Mouse (Mus musculus): ENCODE results near the gene Ogdh. TPM values are rescaled to one million over a fixed set of nuclear protein-coding genes. Genes with fewer than 3 reads are reported as not detected.
A peak's percentile ranks its signal among the peaks of the same experiment; 100 is the strongest.

Ogdh gene
- total RNA-seq, 2 experiments from 2014 or later, result 248 to 260 TPM

DNA sequence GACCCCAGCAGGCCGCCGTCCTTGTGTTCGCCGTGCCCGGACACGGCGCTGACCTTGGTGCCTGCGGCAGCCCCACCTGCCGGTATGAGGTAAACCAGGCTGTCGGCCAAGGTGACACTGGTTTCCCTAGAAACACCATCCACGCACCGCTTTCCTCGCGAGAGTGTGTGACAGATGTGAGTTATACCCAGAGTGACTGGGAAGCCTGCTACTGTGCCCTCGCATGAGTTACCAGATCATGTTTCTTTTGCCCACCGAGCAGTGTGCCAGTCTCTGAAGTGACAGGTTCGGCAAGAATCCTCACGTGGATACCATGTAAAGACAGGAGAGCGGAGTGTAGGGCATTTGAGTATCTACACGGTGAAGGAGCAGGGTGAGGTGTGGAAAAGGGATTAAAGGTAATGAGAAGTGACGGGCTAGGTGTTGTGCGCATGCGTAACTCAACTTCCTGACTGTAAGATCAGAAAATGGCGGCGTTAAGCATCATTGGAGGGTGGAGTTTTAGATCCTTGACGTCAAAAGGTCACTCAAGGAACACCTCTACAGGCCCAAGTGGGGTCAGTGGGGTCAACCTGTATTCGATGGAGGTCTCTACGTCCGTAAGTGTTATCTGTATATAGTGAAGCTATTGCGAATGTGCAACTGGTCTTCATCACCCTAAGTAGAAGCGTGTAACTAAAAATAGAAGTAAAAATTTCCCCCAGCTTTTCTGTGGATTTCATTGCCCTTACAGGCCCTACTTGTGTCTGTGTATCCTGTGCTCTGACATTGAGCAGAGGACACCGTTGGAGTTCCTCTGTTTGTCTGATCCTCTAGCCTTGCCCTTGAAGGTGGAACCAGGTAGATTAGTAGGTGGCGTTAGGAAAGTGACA lies 919 bp downstream of the Ogdh start:
- intact Hi-C loops (cut with DNase I), result no loop called here
- DNase-seq (ENCODE audit: low spot score in 2 of 2), result peak; percentile 71 to 91

DNA sequence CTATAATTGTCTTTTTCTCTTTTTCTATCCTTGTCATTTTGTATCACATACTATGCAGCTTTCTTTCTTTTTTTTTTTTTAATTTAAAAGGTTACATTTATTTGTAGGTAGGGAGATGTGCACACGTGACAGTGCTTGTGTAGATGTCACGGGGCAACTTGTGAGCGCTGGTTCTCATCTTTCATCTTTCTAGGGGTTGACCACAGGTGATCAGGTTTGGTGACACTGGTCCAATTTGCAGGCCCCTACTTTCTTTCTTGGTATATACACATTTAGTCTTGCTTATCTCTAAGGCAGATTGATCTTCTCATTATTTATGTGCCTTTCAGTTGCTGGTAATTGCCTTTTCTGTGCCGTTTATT lies 1.5 kb downstream of the Ogdh start:
- no peak for DNase-seq (ENCODE audit: low spot score in 2 of 2)
- intact Hi-C loops (cut with DNase I), result no loop called here

GRCm38 (mm10) chr11:6293601-6294000 lies 2.2 kb downstream of the Ogdh start:
- DNase-seq (ENCODE audit: low spot score in 2 of 2), result no peak
- intact Hi-C loops (cut with DNase I), result no loop called here

GRCm38 (mm10) chr11:6294632-6295031 lies 3.2 kb downstream of the Ogdh start:
- intact Hi-C loops (cut with DNase I), result no loop called here
- DNase-seq (ENCODE audit: low spot score in 2 of 2), result no peak

DNA sequence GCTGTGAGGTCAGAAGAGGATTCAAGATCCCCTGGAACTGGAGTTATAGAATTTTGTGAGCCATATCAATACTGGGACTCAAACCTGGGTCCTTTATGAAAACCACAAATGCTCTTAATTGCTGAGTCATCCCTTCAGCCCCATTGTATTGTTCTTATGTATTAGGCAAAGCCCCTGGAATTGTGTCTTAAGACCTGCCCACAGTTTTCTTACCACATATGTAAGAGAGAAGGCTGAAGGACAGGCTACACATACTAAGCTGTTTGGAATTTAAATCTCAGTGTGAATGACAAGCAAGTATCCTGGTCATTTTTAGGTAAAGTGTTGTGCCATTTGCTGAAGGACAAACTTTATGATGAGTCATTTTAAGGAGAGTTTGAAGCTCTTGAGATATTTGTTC lies 4.6 kb downstream of the Ogdh start:
- DNase-seq (ENCODE audit: low spot score in 2 of 2), result no peak
- intact Hi-C loops (cut with DNase I), result no loop called here

DNA sequence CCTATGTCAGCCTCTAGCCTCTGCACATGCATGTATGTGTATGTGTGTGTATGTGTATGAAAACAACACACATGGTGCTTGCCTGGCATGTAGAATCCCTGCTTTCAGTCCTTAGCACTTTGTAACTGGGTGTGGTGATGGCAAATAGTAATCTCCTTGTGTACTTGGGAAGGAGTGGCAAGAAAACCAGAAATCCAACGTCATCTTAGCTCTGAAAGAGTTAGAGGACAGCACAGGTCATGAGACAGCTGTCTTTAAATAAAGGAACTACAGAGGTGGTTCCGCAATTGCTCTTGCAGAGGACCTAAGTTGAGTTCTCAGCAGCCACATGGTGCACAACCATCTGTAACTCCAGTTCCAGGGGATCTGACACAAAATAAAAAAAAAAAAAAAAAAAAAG lies 8.0 kb downstream of the Ogdh start:
- no peak for DNase-seq (ENCODE audit: low spot score in 2 of 2)
- intact Hi-C loops (cut with DNase I), result no loop called here

- intact Hi-C loops (cut with DNase I), result no loop called here
- no peak for DNase-seq (ENCODE audit: low spot score in 2 of 2)
Measured at GRCm38 (mm10) chr11:6302793-6303192, 11.4 kb downstream of the Ogdh start.

DNA sequence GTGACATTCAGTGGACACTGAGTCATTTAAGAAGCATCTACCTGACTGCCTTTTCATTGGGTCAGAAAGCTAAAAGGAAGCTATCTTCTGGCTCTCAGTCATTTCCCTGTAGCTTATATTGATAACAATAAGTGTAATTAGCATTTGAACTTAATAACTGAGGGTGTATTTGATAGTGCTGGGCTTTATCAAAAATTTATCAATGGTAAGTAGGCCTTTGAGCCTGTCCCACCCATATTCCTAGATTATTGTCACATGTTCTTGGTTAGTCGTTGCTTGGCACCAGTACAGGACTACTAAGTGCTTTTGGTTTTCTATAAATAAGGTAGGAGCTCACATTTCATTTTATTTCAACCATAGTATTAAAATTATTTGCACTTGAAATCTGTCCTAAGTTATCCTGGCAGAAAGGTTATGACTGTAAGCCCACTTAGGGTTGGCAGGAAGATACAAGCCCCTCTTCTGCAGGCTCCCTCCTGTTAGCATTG lies 14.6 kb downstream of the Ogdh start:
- DNase-seq (ENCODE audit: low spot score in 2 of 2), result no peak
- intact Hi-C loops (cut with DNase I), result no loop called here

- DNase-seq (ENCODE audit: low spot score in 2 of 2), result no peak
- intact Hi-C loops (cut with DNase I), result no loop called here
Measured at GRCm38 (mm10) chr11:6308181-6308580, 16.7 kb downstream of the Ogdh start.

DNA sequence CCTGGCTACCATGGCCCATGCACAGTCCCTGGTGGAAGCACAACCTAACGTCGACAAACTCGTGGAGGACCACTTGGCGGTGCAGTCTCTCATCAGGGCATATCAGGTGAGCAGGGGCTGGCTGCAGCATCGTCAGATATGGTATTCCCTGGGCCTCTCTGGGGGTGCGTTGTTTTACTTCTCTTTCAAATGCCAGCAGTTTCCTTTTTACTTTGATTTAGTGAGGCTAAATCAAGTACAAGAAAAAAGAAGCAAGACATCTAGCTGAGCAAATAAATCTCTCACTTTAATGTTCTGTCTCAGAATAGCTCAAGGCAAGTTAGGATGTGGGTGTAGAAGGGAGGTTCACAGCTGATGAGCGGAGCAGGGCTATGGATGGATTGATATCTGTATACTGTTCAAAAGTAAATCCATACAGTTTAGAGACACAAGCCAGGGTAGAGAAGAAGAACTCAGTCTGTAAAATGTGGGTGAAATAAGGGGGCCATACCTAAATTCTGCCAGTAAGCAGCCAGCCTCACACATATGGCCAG lies 22.5 kb downstream of the Ogdh start:
- intact Hi-C loops (cut with DNase I), result no loop called here
- peak; percentile 21 to 54 for DNase-seq (ENCODE audit: low spot score in 2 of 2)

DNA sequence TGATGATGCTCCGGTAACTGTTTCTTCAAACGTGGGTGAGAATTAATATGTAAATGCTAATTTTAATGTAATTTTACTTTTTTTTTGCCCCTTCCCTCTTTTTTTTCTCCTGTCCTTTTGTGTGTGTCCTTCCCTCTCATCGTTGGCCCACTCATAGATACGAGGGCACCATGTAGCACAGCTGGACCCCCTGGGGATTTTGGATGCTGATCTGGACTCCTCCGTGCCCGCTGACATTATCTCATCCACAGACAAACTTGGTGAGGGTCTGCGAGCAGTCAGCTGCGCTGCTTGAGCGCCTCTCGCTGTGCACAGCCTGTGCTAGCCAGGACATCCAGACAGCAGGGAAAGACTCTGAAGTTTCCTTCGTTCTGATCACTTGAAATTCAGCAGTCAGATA lies 25.4 kb downstream of the Ogdh start:
- no peak for DNase-seq (ENCODE audit: low spot score in 2 of 2)
- intact Hi-C loops (cut with DNase I), result no loop called here

- DNase-seq (ENCODE audit: low spot score in 2 of 2), result no peak
- intact Hi-C loops (cut with DNase I), result no loop called here
Measured at GRCm38 (mm10) chr11:6318559-6318958, 27.1 kb downstream of the Ogdh start.

DNA sequence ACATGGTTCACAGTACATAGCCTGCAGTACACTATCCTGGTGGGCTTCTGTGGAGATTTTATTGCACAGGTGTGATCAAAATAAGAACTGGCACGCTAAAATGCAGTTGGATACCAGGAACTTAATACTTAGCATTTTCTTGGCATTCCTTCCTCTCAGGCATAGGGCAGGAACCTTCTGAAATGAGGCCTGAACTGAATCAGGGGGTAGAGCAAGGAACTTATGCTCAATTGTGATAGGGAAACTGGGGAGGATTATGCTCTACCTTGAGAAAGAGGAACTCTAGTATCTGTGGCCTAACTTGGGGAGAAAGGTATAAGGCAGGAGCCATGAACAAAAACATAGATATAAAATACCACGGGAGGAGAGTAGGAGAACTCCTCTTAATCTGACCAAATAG lies 27.9 kb downstream of the Ogdh start:
- DNase-seq (ENCODE audit: low spot score in 2 of 2), result no peak
- intact Hi-C loops (cut with DNase I), result no loop called here

DNA sequence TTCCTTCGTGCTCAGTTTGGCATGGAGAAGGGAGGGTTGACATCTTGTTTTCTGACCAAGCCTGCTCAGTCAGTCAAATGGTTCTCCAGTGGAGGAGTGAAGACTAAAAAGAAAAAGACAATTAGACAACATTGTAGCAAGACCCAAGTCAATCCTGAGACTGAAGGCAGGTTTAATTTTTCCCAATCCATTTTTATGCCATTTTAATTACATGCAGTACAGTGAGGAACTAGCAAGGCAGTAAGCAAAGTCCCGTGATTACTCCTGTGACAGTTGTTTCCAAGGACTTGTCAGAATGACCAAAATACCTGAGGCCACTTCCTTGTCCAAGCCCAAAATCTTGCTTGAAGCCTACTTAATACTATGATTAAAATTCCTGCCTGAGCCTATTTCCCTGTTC lies 30.7 kb downstream of the Ogdh start:
- intact Hi-C loops (cut with DNase I), result no loop called here
- no peak for DNase-seq (ENCODE audit: low spot score in 2 of 2)

GRCm38 (mm10) chr11:6323348-6323747 lies 31.9 kb downstream of the Ogdh start:
- no peak for DNase-seq (ENCODE audit: low spot score in 2 of 2)
- intact Hi-C loops (cut with DNase I), result no loop called here

- intact Hi-C loops (cut with DNase I), result no loop called here
- no peak for DNase-seq (ENCODE audit: low spot score in 2 of 2)
Measured at GRCm38 (mm10) chr11:6331256-6331655, 39.8 kb downstream of the Ogdh start.

- intact Hi-C loops (cut with DNase I), result no loop called here
- no peak for DNase-seq (ENCODE audit: low spot score in 2 of 2)
Measured at GRCm38 (mm10) chr11:6332606-6333005, 41.2 kb downstream of the Ogdh start.

- intact Hi-C loops (cut with DNase I), result no loop called here
- no peak for DNase-seq (ENCODE audit: low spot score in 2 of 2)
Measured at GRCm38 (mm10) chr11:6333403-6333802, 42.0 kb downstream of the Ogdh start.

GRCm38 (mm10) chr11:6335321-6335720 lies 43.9 kb downstream of the Ogdh start:
- DNase-seq (ENCODE audit: low spot score in 2 of 2), result no peak
- intact Hi-C loops (cut with DNase I), result no loop called here

DNA sequence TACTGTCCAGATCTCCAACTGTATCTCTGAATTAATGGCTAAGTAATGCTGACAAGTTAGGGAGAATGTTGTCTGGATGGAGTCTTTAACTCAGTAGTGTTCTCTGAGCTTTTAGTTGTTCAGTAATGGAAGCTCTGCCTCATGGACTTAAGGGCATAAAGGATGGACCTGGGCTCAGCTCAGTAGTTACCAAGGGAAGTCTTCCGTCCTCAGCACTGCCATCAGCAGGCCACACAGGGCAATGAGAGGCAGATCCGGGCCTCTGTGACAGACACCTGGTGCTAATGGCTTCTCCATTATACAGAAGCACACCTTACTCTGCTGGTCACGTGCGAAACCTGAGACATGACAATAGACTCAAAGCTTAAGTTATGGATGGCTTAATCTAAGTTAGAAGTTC lies 45.3 kb downstream of the Ogdh start:
- intact Hi-C loops (cut with DNase I), result no loop called here
- no peak for DNase-seq (ENCODE audit: low spot score in 2 of 2)

GRCm38 (mm10) chr11:6345956-6346355 lies 54.5 kb downstream of the Ogdh start:
- no peak for DNase-seq (ENCODE audit: low spot score in 2 of 2)
- intact Hi-C loops (cut with DNase I), result no loop called here
